ENCODE assay signal across 19 mouse cellular contexts in genomic region chr5:123050918-123051317, GRCm38 (mm10). TPM values are rescaled to one million over a fixed set of nuclear protein-coding genes. Genes with fewer than 3 reads are reported as not detected.
DNase-seq lines count a peak whose midpoint lies in the region; TF ChIP-seq lines count a peak whose summit lies in the region.
"Had no signal": no experiment of that assay in that cellular context is flagged by ENCODE, and none has a peak within 500 bp of the region (broad histone marks: within the 10 kb centered on the region; RNA-seq: fewer than 3 reads in every experiment).

No protein-coding gene starts in this region.

- intact Hi-C loops in gastrocnemius, adult 2 months (cut with DNase I): no loop called here

- peak; percentile 90 for DNase-seq in gastrocnemius, adult 2 months
- no peak for DNase-seq in gastrocnemius, postnatal 4 days (ENCODE audit: low spot score in 2 of 2)
- DNase-seq in 3134 (ENCODE audit: extremely low read depth, insufficient read length, low spot score): peak; percentile 19
- DNase-seq in brain, adult 2 months (ENCODE audit: low read depth, low spot score): peak; percentile 44
- peak; percentile 68 to 90 for DNase-seq in kidney, postnatal 25 days
- DNase-seq in layer of hippocampus, adult 18-20 months (ENCODE audit: low spot score in 2 of 2): no peak
- no peak for DNase-seq in right cerebral cortex, adult 2 months (ENCODE audit: low spot score in 2 of 2)
- DNase-seq: forebrain, postnatal 0 days; thymus, postnatal 4 days had no signal

- H3K4me3 ChIP-seq in gastrocnemius, adult 2 months: no peak overlapping the region; the same call in 1 of the 2 replicates
- H3K4me3 ChIP-seq: erythroblast, embryonic 14.5 days; layer of hippocampus, adult 2 months; left cerebral cortex, adult 2 months; limb, embryonic 10.5 days; lung, embryonic 15.5 days; midbrain, embryonic 13.5 days; neural tube, embryonic 15.5 days had no signal

- peak overlapping the region; percentile 80 for H3K27ac ChIP-seq in gastrocnemius, adult 2 months
- H3K27ac ChIP-seq: layer of hippocampus, adult 2 months; left cerebral cortex, adult 2 months; limb, embryonic 10.5 days; lung, embryonic 15.5 days; midbrain, embryonic 13.5 days; neural tube, embryonic 15.5 days had no signal

- TF ChIP-seq CTCF in gastrocnemius, adult 2 months (IDR thresholded peaks at IDR 0.05): no peak

RNA-seq across cellular contexts. Expression of gene Morn3, which starts 4.1 kb away (rescaled TPM):
- total RNA-seq in gastrocnemius, adult 2 months (2021): not detected
- not detected for total RNA-seq in gastrocnemius, postnatal 4 days (2021)
- total RNA-seq in layer of hippocampus, adult 18-20 months (2021): under 1 TPM; 0.38 to 0.94 TPM
- total RNA-seq: adrenal gland, adult 18-20 months; common myeloid progenitor, adult 5-6 weeks; forebrain, postnatal 0 days; layer of hippocampus, adult 2 months; left cerebral cortex, adult 2 months; megakaryocyte progenitor cell, adult 5-6 weeks had no signal

RNA-seq across cellular contexts. Expression of gene Tmem120b, which starts 17.3 kb away (rescaled TPM):
- total RNA-seq in gastrocnemius, adult 2 months (2021): 10 to 100 TPM; 19.2 to 23.2 TPM
- total RNA-seq in gastrocnemius, postnatal 4 days (2021): 10 to 100 TPM; 24.0 to 25.9 TPM
- total RNA-seq in layer of hippocampus, adult 18-20 months (2021): 10 to 100 TPM; 16.4 to 17.6 TPM

RNA-seq across cellular contexts. Expression of gene Orai1, which starts 36.0 kb away (rescaled TPM):
- 10 to 100 TPM; 32.1 to 38.7 TPM for total RNA-seq in gastrocnemius, adult 2 months (2021)
- 10 to 100 TPM; 46.2 to 53.8 TPM for total RNA-seq in gastrocnemius, postnatal 4 days (2021)
- total RNA-seq in layer of hippocampus, adult 18-20 months (2021): 10 to 100 TPM; 11.2 to 11.9 TPM

Comparison
In these comparisons a context has a peak if more than half of its experiments do, and no peak if none do; other contexts are left out.
1. DNase-seq: peak in gastrocnemius, adult 2 months (single experiment), 3134 (single experiment), brain, adult 2 months (single experiment) and kidney, postnatal 25 days (2 of 2); none in gastrocnemius, postnatal 4 days (0 of 2), layer of hippocampus, adult 18-20 months (0 of 2) and right cerebral cortex, adult 2 months (0 of 2).